Mouse (Mus musculus) limb, embryonic 13.5 days (tissue): ENCODE measurements at regions not wholly inside any gene's neighbourhood (a gene's known extent, or its start where the extent isn't known, plus 50 kb on each side); places are given as distances from the start of the nearest gene placed in this dataset.

Experiments used
- ATAC-seq: fragments of 200-750 bp; cut with Nextera tagmentation; 2 replicates; pipeline ENCODE4 v1.8.0; 2017; ENCODE audit warnings: low read depth, moderate number of reproducible peaks, moderate TSS enrichment; ENCODE audit not compliant: low FRiP score
- H3K27ac ChIP-seq: fragments of 300-500 bp; sonication (generic); 2 replicates; pipeline ENCODE4 v1.5.1; 2015; ENCODE audit warnings: inconsistent platforms, mild to moderate bottlenecking, moderate library complexity
- H3K27me3 ChIP-seq: fragments of 300-500 bp; sonication (generic); 2 replicates; pipeline ENCODE4 v1.6.1; 2015; ENCODE audit warnings: mild to moderate bottlenecking, inconsistent platforms
- H3K36me3 ChIP-seq: fragments of 300-500 bp; sonication (generic); 2 replicates; pipeline ENCODE4 v1.6.1; 2015; ENCODE audit warnings: inconsistent platforms, mild to moderate bottlenecking, moderate library complexity
- H3K4me1 ChIP-seq: fragments of 300-500 bp; sonication (generic); 2 replicates; pipeline ENCODE4 v1.6.1; 2015; ENCODE audit warnings: inconsistent platforms
- H3K4me2 ChIP-seq: fragments of 300-500 bp; sonication (generic); replicated peaks from 2 replicates; pipeline ENCODE4 v1.6.1; 2015; ENCODE audit warnings: inconsistent platforms, mild to moderate bottlenecking, moderate library complexity
- H3K4me3 ChIP-seq: fragments of 300-500 bp; sonication (generic); 2 replicates; pipeline ENCODE4 v1.5.1; 2015; ENCODE audit warnings: moderate library complexity, mild to moderate bottlenecking, inconsistent platforms
- H3K9ac ChIP-seq: fragments of 300-500 bp; sonication (generic); 2 replicates; pipeline ENCODE4 v1.6.1; 2015; ENCODE audit warnings: mild to moderate bottlenecking, inconsistent platforms
- H3K9me3 ChIP-seq: fragments of 300-500 bp; sonication (generic); 2 replicates; pipeline ENCODE4 v1.6.1; 2016; ENCODE audit warnings: inconsistent platforms
- WGBS: fragments of 180-500 bp; shearing (Covaris S2); methylation state at CpG from one replicate; pipeline ENCODE4 v1.1.7; 2015; 5-methylcytosine and 5-hydroxymethylcytosine counted together

GRCm38 (mm10) chr5:64401737-64402136, 245.6 kb downstream of the Tbc1d1 start:
- Histone ChIP-seq H3K9ac (no peak overlapping the region), H3K4me1 (no peaks in the 10 kb centered on the region), H3K27me3 (no peaks in the 10 kb centered on the region), H3K4me2 (no peak overlapping the region), H3K27ac (no peak overlapping the region), H3K9me3 (no peaks in the 10 kb centered on the region), H3K36me3 (no peaks in the 10 kb centered on the region), H3K4me3 (no peak overlapping the region)
- WGBS = 76% methylated on average over 9 of the region's 9 CpGs
- no peak for ATAC-seq

GRCm38 (mm10) chr5:64403077-64403981, 247.2 kb downstream of the Tbc1d1 start:
- Histone ChIP-seq H3K9me3 (no peaks in the 10 kb centered on the region), H3K27ac (no peak overlapping the region), H3K4me2 (no peak overlapping the region), H3K27me3 (no peaks in the 10 kb centered on the region), H3K36me3 (no peaks in the 10 kb centered on the region), H3K9ac (no peak overlapping the region), H3K4me1 (no peaks in the 10 kb centered on the region), H3K4me3 (no peak overlapping the region)
- WGBS = 75% methylated on average over 11 of the region's 11 CpGs
- no peak for ATAC-seq

- 66% methylated on average over 7 of the region's 7 CpGs for WGBS
- no peak for ATAC-seq
- Histone ChIP-seq H3K9me3 (no peaks in the 10 kb centered on the region), H3K9ac (no peak overlapping the region), H3K27me3 (no peaks in the 10 kb centered on the region), H3K27ac (no peak overlapping the region), H3K36me3 (no peaks in the 10 kb centered on the region), H3K4me3 (no peak overlapping the region), H3K4me2 (no peak overlapping the region), H3K4me1 (no peaks in the 10 kb centered on the region)
These were observed 247.9 kb downstream of the Tbc1d1 start for GRCm38 (mm10) chr5:64403982-64404345.

- ATAC-seq = no peak
- Histone ChIP-seq H3K4me2 (no peak overlapping the region), H3K4me3 (no peak overlapping the region), H3K9ac (no peak overlapping the region), H3K27ac (no peak overlapping the region), H3K27me3 (no peaks in the 10 kb centered on the region), H3K9me3 (no peaks in the 10 kb centered on the region), H3K4me1 (no peaks in the 10 kb centered on the region), H3K36me3 (no peaks in the 10 kb centered on the region)
- WGBS = 93% methylated on average over 5 of the region's 5 CpGs
These were observed 248.4 kb downstream of the Tbc1d1 start for GRCm38 (mm10) chr5:64404512-64404911.

GRCm38 (mm10) chr5:64408938-64409337, 252.8 kb downstream of the Tbc1d1 start:
- no peaks in the 10 kb centered on the region for H3K27me3 ChIP-seq
- H3K4me3 ChIP-seq = no peak overlapping the region
- no peaks in the 10 kb centered on the region for H3K9me3 ChIP-seq
- no peak overlapping the region for H3K4me2 ChIP-seq
- H3K9ac ChIP-seq = no peak overlapping the region
- no peaks in the 10 kb centered on the region for H3K36me3 ChIP-seq
- H3K4me1 ChIP-seq = peaks cover 4% of the 10 kb centered on the region; the same call in 1 of the 2 replicates
- H3K27ac ChIP-seq = no peak overlapping the region
- ATAC-seq = no peak
- 81% methylated on average over 3 of the region's 3 CpGs for WGBS

GRCm38 (mm10) chr5:64410621-64411020, 254.5 kb downstream of the Tbc1d1 start:
- H3K4me1 ChIP-seq = peaks cover 4% of the 10 kb centered on the region; the same call in 1 of the 2 replicates
- no peak overlapping the region for H3K9ac ChIP-seq
- no peak overlapping the region for H3K27ac ChIP-seq
- no peaks in the 10 kb centered on the region for H3K9me3 ChIP-seq
- ATAC-seq = no peak
- no peak overlapping the region for H3K4me3 ChIP-seq
- H3K36me3 ChIP-seq = no peaks in the 10 kb centered on the region
- WGBS = 61% methylated on average over 7 of the region's 7 CpGs
- H3K27me3 ChIP-seq = no peaks in the 10 kb centered on the region
- H3K4me2 ChIP-seq = no peak overlapping the region

GRCm38 (mm10) chr5:64414519-64414918, 258.4 kb downstream of the Tbc1d1 start:
- WGBS = 70% methylated on average over 5 of the region's 5 CpGs
- Histone ChIP-seq H3K4me2 (no peak overlapping the region), H3K4me3 (no peak overlapping the region), H3K4me1 (peaks cover 4% of the 10 kb centered on the region; the same call in 1 of the 2 replicates), H3K9me3 (no peaks in the 10 kb centered on the region), H3K27ac (no peak overlapping the region), H3K27me3 (no peaks in the 10 kb centered on the region), H3K36me3 (no peaks in the 10 kb centered on the region), H3K9ac (no peak overlapping the region)
- ATAC-seq = no peak

- Histone ChIP-seq H3K4me2 (no peak overlapping the region), H3K4me3 (no peak overlapping the region), H3K4me1 (peaks cover 16% of the 10 kb centered on the region), H3K27ac (no peak overlapping the region), H3K9ac (no peak overlapping the region), H3K27me3 (no peaks in the 10 kb centered on the region), H3K36me3 (no peaks in the 10 kb centered on the region), H3K9me3 (peaks cover 8% of the 10 kb centered on the region)
- 62% methylated on average over 1 of the region's 1 CpGs for WGBS
- no peak for ATAC-seq
These were observed 263.3 kb downstream of the Tbc1d1 start for GRCm38 (mm10) chr5:64419395-64419794.

GRCm38 (mm10) chr5:64422787-64423587, 266.9 kb downstream of the Tbc1d1 start:
- Histone ChIP-seq H3K4me2 (0 out of 2 replicates have a peak overlapping the region, but pooled peaks have one; percentile 3), H3K36me3 (no peaks in the 10 kb centered on the region), H3K9ac (no peak overlapping the region; the same call in 1 of the 2 replicates), H3K4me1 (peaks cover 16% of the 10 kb centered on the region), H3K9me3 (peaks cover 12% of the 10 kb centered on the region), H3K27me3 (no peaks in the 10 kb centered on the region), H3K27ac (peak overlapping the region; percentile 33; the same call in 1 of the 2 replicates), H3K4me3 (no peak overlapping the region)
- peak; percentile 32; the same call in 1 of the 2 replicates for ATAC-seq
- 17% methylated on average over 13 of the region's 13 CpGs for WGBS

- H3K9me3 ChIP-seq = peaks cover 4% of the 10 kb centered on the region; the same call in 1 of the 2 replicates
- H3K4me1 ChIP-seq = no peaks in the 10 kb centered on the region
- H3K4me2 ChIP-seq = no peak overlapping the region
- no peak overlapping the region for H3K27ac ChIP-seq
- no peak overlapping the region for H3K4me3 ChIP-seq
- no peak for ATAC-seq
- WGBS = 90% methylated on average over 8 of the region's 8 CpGs
- H3K9ac ChIP-seq = no peak overlapping the region
- no peaks in the 10 kb centered on the region for H3K36me3 ChIP-seq
- H3K27me3 ChIP-seq = no peaks in the 10 kb centered on the region
These were observed 272.7 kb downstream of the Tbc1d1 start for GRCm38 (mm10) chr5:64428822-64429221.

GRCm38 (mm10) chr5:64430501-64430900, 274.4 kb downstream of the Tbc1d1 start:
- no peaks in the 10 kb centered on the region for H3K36me3 ChIP-seq
- no peaks in the 10 kb centered on the region for H3K27me3 ChIP-seq
- no peak overlapping the region for H3K4me2 ChIP-seq
- peaks cover 3% of the 10 kb centered on the region; the same call in 1 of the 2 replicates for H3K9me3 ChIP-seq
- 68% methylated on average over 3 of the region's 3 CpGs for WGBS
- no peak overlapping the region for H3K9ac ChIP-seq
- H3K4me3 ChIP-seq = no peak overlapping the region
- no peak for ATAC-seq
- peaks cover 1% of the 10 kb centered on the region; the same call in 1 of the 2 replicates for H3K4me1 ChIP-seq
- no peak overlapping the region for H3K27ac ChIP-seq

GRCm38 (mm10) chr5:64431624-64432023, 275.5 kb downstream of the Tbc1d1 start:
- Histone ChIP-seq H3K4me3 (no peak overlapping the region), H3K4me2 (no peak overlapping the region), H3K36me3 (no peaks in the 10 kb centered on the region), H3K9me3 (no peaks in the 10 kb centered on the region), H3K27ac (no peak overlapping the region), H3K9ac (no peak overlapping the region), H3K27me3 (no peaks in the 10 kb centered on the region), H3K4me1 (peaks cover 8% of the 10 kb centered on the region)
- 83% methylated on average over 6 of the region's 6 CpGs for WGBS
- ATAC-seq = no peak
